Mouse (Mus musculus): ENCODE measurements around the gene Top2a. TPM values are rescaled to one million over a fixed set of nuclear protein-coding genes. Genes with fewer than 3 reads are reported as not detected.

The Top2a gene
- polyA plus RNA-seq, 1 experiment from 2014 or later = 339 TPM

DNA sequence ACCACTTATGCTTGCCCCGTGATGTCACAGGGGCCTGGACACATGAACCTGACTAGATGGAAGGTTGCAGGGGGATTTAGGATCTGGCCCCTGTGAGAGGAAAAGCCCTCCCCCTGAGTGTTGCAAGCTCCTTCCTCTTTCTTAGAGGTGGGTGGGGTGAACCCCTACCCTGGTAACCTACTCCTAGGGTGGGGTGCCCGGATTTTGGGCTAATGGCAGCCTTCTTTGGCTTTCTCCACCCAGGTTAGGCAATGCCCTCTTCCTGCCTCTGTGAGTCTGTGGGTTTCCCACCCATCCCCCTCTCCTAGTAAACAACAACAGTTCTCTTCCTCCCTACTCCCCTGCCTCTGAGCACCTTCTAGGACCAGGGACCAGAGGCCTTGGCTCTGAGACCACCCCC is 71.3 kb downstream of the Top2a start:
- peaks cover 27% of the 10 kb centered on the region for H3K4me1 ChIP-seq (ENCODE audit: control insufficient read depth, insufficient read depth, low read length)
- no peak for ATAC-seq (ENCODE audit: insufficient read depth, low FRiP score, low TSS enrichment)
- 70% methylated on average over 2 of the region's 2 CpGs for WGBS

DNA sequence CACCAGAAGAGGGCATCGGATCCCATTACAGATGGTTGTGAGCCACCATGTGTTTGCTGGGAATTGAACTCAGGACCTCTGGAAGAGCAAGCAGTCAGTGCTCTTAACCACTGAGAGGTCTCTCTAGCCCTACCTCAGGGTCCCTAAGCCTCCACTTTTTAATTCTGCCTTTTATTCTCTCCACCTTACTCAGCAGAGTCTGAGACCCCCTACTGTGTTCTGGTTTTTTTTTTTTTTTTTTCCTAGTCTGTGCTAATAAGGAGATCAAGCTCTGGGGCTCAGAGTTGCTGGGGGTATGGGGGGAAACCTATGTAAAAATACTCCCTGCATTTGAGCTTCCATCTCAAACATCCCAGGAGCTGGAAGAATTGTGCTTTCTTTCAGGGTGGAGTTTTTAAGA is 71.9 kb downstream of the Top2a start:
- Histone ChIP-seq H3K4me1 (ENCODE audit: control insufficient read depth, insufficient read depth, low read length) (peaks cover 33% of the 10 kb centered on the region), H3K4me2 (ENCODE audit: low read depth) (no peak overlapping the region), H3K9ac (ENCODE audit: low read length) (no peak overlapping the region), H3K4me3 (ENCODE audit: low read depth, low read length) (no peak overlapping the region), H3K27ac (ENCODE audit: low read depth, low read length) (no peak overlapping the region), H3K9me3 (ENCODE audit: control insufficient read depth, low read length) (no peaks in the 10 kb centered on the region), H3K36me3 (ENCODE audit: control insufficient read depth, insufficient read depth, low read length) (0 out of 2 replicates have a peak, but pooled peaks cover 2% of the 10 kb centered on the region), H3K27me3 (ENCODE audit: control insufficient read depth, insufficient read depth, low read length) (no peaks in the 10 kb centered on the region)
- ATAC-seq (ENCODE audit: insufficient read depth, low FRiP score, low TSS enrichment) (no peak), DNase-seq (ENCODE audit: low spot score) (no peak)
- 92% methylated on average over 1 of the region's 1 CpGs for WGBS

More for the DNA sequence above, 71.3 kb downstream of the Top2a start:
- Histone ChIP-seq H3K4me2 (ENCODE audit: low read depth) (no peak overlapping the region), H3K9ac (ENCODE audit: low read length) (no peak overlapping the region), H3K9me3 (ENCODE audit: control insufficient read depth, low read length) (no peaks in the 10 kb centered on the region), H3K27me3 (ENCODE audit: control insufficient read depth, insufficient read depth, low read length) (no peaks in the 10 kb centered on the region), H3K36me3 (ENCODE audit: control insufficient read depth, insufficient read depth, low read length) (0 out of 2 replicates have a peak, but pooled peaks cover 2% of the 10 kb centered on the region), H3K4me3 (ENCODE audit: low read depth, low read length) (no peak overlapping the region), H3K27ac (ENCODE audit: low read depth, low read length) (no peak overlapping the region)
- no peak for DNase-seq (ENCODE audit: low spot score)

DNA sequence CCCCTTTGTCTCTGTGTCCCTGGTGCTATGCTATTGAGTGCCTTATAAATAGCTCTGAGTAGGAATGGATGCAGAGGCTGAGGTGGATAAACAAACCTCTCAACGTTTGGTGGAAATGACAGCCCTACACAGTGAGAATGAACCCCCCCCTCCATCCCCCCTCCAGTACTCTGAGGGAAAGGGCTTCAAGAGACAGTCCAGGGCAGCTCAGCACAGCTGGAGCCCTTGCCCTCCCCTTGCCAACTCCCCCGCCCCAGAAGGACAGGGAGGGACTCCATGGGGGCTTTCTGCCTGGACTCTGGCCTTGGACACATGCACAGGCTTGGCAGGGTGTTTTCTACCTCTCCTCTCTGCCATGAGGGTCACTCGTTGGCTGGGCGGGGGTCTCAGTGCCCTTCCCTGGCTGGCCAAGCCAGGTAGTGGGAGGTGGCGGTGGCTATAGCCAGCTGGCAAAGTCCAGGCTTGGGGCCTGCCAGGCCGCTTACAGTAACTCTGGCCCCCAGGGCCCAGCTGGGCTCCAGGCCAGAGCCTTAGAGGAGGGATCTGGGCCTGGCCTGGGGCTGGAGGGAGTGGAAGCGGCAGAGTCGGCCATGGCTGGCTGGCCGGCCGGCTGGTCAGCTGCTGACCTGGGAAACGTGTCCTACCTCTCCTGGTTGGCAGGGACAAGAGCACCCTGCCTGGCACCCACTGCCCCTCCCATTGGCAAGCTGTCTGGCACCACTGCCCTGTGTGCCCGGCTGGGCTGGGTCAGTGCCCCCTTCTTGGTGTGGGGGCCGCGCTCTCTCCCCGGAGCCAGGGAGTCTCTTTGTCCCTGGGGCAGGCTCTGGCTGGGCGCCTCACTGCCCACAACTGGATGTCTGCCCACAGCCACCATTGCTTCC is 72.7 kb downstream of the Top2a start:
- WGBS = 84% methylated on average over 16 of the region's 16 CpGs
- H3K4me1 ChIP-seq (ENCODE audit: control insufficient read depth, insufficient read depth, low read length) = peaks cover 34% of the 10 kb centered on the region
- DNase-seq (ENCODE audit: low spot score) (no peak), ATAC-seq (ENCODE audit: insufficient read depth, low FRiP score, low TSS enrichment) (no peak)
- H3K4me2 ChIP-seq (ENCODE audit: low read depth) = no peak overlapping the region
- no peaks in the 10 kb centered on the region for H3K27me3 ChIP-seq (ENCODE audit: control insufficient read depth, insufficient read depth, low read length)
- H3K27ac ChIP-seq (ENCODE audit: low read depth, low read length) = 0 out of 2 replicates have a peak overlapping the region, but pooled peaks have one; percentile 4
- 0 out of 2 replicates have a peak, but pooled peaks cover 2% of the 10 kb centered on the region for H3K36me3 ChIP-seq (ENCODE audit: control insufficient read depth, insufficient read depth, low read length)
- H3K9ac ChIP-seq (ENCODE audit: low read length) = no peak overlapping the region
- H3K4me3 ChIP-seq (ENCODE audit: low read depth, low read length) = no peak overlapping the region
- H3K9me3 ChIP-seq (ENCODE audit: control insufficient read depth, low read length) = no peaks in the 10 kb centered on the region

DNA sequence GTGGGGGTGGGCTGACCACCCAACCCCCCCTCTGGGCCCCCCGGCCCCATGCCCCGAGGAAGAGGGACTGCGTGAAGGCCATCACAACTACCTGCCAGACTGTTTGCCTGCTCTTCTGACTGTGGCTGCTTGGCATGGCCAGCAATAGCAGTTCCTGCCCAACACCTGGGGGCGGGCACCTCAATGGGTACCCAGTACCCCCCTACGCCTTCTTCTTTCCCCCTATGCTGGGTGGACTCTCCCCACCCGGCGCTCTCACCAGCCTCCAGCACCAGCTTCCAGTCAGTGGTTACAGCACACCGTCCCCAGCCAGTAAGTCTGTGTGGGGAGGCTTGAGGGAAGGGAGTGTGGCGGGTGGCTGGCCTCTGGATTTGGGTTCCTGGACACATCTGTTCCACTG is 73.5 kb downstream of the Top2a start:
- no peak for DNase-seq (ENCODE audit: low spot score)
- Histone ChIP-seq H3K4me1 (ENCODE audit: control insufficient read depth, insufficient read depth, low read length) (peaks cover 29% of the 10 kb centered on the region), H3K36me3 (ENCODE audit: control insufficient read depth, insufficient read depth, low read length) (0 out of 2 replicates have a peak, but pooled peaks cover 2% of the 10 kb centered on the region), H3K9ac (ENCODE audit: low read length) (no peak overlapping the region), H3K4me3 (ENCODE audit: low read depth, low read length) (no peak overlapping the region), H3K9me3 (ENCODE audit: control insufficient read depth, low read length) (no peaks in the 10 kb centered on the region), H3K27me3 (ENCODE audit: control insufficient read depth, insufficient read depth, low read length) (no peaks in the 10 kb centered on the region), H3K4me2 (ENCODE audit: low read depth) (no peak overlapping the region), H3K27ac (ENCODE audit: low read depth, low read length) (no peak overlapping the region)
- WGBS = 88% methylated on average over 9 of the region's 9 CpGs
- ATAC-seq (ENCODE audit: insufficient read depth, low FRiP score, low TSS enrichment) = no peak

DNA sequence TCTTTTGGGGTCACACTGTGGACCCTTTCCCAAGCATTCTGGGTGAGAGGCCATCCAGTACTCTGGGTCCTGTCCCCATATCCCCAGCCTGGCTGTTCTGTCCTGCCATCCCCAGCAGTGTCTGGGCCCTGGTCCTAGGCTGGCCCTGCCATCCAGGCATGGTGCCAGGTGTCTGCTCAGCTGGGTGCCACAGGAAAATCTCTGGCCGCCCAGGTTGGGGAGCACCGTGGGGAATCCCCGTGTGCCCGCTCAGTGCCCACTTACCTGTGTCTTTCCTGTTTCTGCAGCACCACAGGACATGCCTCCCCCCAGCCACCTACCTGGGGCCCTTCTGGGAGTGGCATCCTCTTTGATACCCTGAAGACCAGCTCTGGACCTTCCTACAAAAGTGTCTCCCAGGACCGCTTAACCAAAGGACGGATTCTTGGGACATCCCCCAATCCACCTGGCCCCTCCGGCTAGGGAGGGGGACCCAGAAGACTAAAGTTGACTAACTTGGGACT is 74.0 kb downstream of the Top2a start:
- Histone ChIP-seq H3K4me2 (ENCODE audit: low read depth) (no peak overlapping the region), H3K27ac (ENCODE audit: low read depth, low read length) (no peak overlapping the region), H3K9ac (ENCODE audit: low read length) (no peak overlapping the region), H3K27me3 (ENCODE audit: control insufficient read depth, insufficient read depth, low read length) (no peaks in the 10 kb centered on the region), H3K36me3 (ENCODE audit: control insufficient read depth, insufficient read depth, low read length) (0 out of 2 replicates have a peak, but pooled peaks cover 2% of the 10 kb centered on the region), H3K4me3 (ENCODE audit: low read depth, low read length) (no peak overlapping the region), H3K4me1 (ENCODE audit: control insufficient read depth, insufficient read depth, low read length) (peaks cover 27% of the 10 kb centered on the region), H3K9me3 (ENCODE audit: control insufficient read depth, low read length) (no peaks in the 10 kb centered on the region)
- no peak for ATAC-seq (ENCODE audit: insufficient read depth, low FRiP score, low TSS enrichment)
- WGBS = 86% methylated on average over 7 of the region's 7 CpGs
- no peak for DNase-seq (ENCODE audit: low spot score)

DNA sequence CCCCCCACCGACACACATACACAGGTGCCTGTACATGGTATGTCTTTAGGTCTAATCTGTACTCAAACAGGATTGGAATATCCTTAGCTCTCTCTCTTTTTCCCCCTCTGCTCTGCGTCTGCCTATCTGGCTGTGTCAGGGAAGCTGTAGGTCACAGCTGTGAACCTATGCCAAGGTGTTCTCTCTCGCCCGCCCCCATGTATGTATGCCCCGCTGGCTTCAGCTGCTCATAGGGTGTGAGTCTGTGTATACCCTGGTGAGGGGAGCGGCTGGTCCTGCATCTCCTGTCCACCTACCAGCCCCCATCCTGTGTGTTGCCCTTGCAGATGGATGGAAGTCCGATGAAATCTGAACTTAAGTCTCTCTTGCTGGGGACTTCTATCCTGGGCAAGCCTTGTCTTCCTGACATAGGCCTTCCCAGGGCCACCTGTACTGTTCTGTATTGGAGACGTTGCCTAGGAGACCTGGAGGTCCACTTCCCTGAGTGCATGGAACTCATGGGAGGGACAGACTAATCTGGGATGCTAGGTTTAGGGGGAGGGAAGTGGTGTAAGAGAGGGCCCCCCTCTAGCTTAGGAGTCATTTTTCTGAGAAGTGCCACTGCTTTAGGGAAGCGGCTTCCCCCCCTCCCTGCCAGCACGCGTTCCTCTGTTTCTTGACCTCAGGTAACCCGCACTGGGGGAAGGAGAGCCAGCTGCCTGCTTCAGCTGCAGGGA is 74.6 kb downstream of the Top2a start:
- Histone ChIP-seq H3K4me1 (ENCODE audit: control insufficient read depth, insufficient read depth, low read length) (peaks cover 25% of the 10 kb centered on the region), H3K4me3 (ENCODE audit: low read depth, low read length) (no peak overlapping the region), H3K27me3 (ENCODE audit: control insufficient read depth, insufficient read depth, low read length) (no peaks in the 10 kb centered on the region), H3K4me2 (ENCODE audit: low read depth) (no peak overlapping the region), H3K9ac (ENCODE audit: low read length) (no peak overlapping the region), H3K27ac (ENCODE audit: low read depth, low read length) (no peak overlapping the region), H3K9me3 (ENCODE audit: control insufficient read depth, low read length) (no peaks in the 10 kb centered on the region), H3K36me3 (ENCODE audit: control insufficient read depth, insufficient read depth, low read length) (0 out of 2 replicates have a peak, but pooled peaks cover 2% of the 10 kb centered on the region)
- WGBS = 82% methylated on average over 9 of the region's 12 CpGs
- ATAC-seq (ENCODE audit: insufficient read depth, low FRiP score, low TSS enrichment) = no peak
- DNase-seq (ENCODE audit: low spot score) = no peak

DNA sequence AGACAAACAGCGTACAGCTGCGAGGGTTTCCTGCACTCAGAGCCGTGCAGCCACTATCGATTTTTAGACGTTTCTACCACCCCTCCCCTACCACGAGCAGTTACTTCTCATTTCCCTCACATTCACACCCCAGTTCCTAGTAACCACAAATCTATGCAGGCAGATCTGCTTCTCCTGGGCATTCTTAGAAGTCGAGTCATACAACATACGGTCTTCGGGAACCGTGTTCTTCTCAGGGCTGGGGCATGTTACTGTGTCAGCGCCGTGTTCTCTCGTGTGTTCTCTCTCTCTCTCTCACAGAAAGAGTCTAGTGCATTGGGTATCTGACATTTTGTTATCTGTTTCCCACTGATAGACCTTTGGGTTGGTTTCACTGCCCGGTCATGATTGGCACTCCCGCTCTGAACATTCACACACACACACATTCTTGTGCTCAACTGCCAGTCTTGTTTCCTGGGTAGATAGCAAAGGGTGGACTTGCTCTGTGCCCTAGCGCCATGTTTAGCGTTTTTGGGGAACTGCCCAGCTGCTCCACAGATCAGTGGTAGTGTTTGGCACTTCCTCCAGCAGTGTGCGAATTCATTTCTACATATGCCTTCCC is 75.9 kb downstream of the Top2a start:
- whole genome bisulfite sequencing = 85% methylated on average over 18 of the region's 18 CpGs
- ATAC-seq (ENCODE audit: insufficient read depth, low FRiP score, low TSS enrichment) (no peak), DNase-seq (ENCODE audit: low spot score) (no peak)
- H3K4me3 ChIP-seq (ENCODE audit: low read depth, low read length) = no peak overlapping the region
- peaks cover 22% of the 10 kb centered on the region for H3K4me1 ChIP-seq (ENCODE audit: control insufficient read depth, insufficient read depth, low read length)
- H3K36me3 ChIP-seq (ENCODE audit: control insufficient read depth, insufficient read depth, low read length) = 0 out of 2 replicates have a peak, but pooled peaks cover 2% of the 10 kb centered on the region
- no peak overlapping the region for H3K9ac ChIP-seq (ENCODE audit: low read length)
- H3K27me3 ChIP-seq (ENCODE audit: control insufficient read depth, insufficient read depth, low read length) = no peaks in the 10 kb centered on the region
- no peak overlapping the region for H3K4me2 ChIP-seq (ENCODE audit: low read depth)
- H3K27ac ChIP-seq (ENCODE audit: low read depth, low read length) = no peak overlapping the region
- no peaks in the 10 kb centered on the region for H3K9me3 ChIP-seq (ENCODE audit: control insufficient read depth, low read length)

DNA sequence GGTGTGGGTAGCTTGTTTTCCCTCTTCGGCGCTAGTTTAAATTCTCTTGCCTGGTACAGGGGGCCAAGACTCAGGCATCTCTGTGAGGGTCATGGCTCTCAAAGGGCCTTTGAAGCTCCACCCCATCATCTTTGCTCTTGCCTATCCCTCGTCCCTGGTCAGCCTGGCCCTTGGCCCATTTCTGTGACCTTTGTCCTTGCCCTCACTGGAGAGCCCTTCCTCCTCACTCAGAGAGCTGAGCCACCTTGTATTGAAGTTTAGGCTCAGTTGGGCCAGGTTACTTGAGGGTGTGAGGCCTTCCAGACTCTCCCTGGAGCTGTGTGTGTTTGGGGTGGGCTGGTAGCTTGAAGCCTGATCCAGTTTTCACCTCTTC is 78.4 kb downstream of the Top2a start:
- no peaks in the 10 kb centered on the region for H3K9me3 ChIP-seq (ENCODE audit: control insufficient read depth, low read length)
- no peak overlapping the region for H3K4me3 ChIP-seq (ENCODE audit: low read depth, low read length)
- DNase-seq (ENCODE audit: low spot score) = no peak
- no peak overlapping the region for H3K27ac ChIP-seq (ENCODE audit: low read depth, low read length)
- no peaks in the 10 kb centered on the region for H3K27me3 ChIP-seq (ENCODE audit: control insufficient read depth, insufficient read depth, low read length)
- WGBS = 67% methylated on average over 3 of the region's 3 CpGs
- no peak overlapping the region for H3K9ac ChIP-seq (ENCODE audit: low read length)
- H3K4me2 ChIP-seq (ENCODE audit: low read depth) = no peak overlapping the region
- ATAC-seq (ENCODE audit: insufficient read depth, low FRiP score, low TSS enrichment) = no peak
- peaks cover 43% of the 10 kb centered on the region for H3K4me1 ChIP-seq (ENCODE audit: control insufficient read depth, insufficient read depth, low read length)
- H3K36me3 ChIP-seq (ENCODE audit: control insufficient read depth, insufficient read depth, low read length) = no peaks in the 10 kb centered on the region

All from neural tube, embryonic 11.5 days (tissue).